Comparison of ENCODE assay signal across 8 mouse cellular contexts in genomic region chr9:70140340-70140739, GRCm38 (mm10). TPM values are rescaled to one million over a fixed set of nuclear protein-coding genes. Genes with fewer than 3 reads are reported as not detected.
A peak's percentile ranks its signal among the peaks of the same experiment; 100 is the strongest.
DNase-seq lines count a peak whose midpoint lies in the region; ATAC-seq lines count a peak whose summit lies in the region.

No protein-coding gene starts in this region.

- no peak for ATAC-seq in hindbrain, embryonic 16.5 days
- no peak for ATAC-seq in midbrain, embryonic 13.5 days

- peak overlapping the region; percentile 80 for H3K4me2 ChIP-seq in hindbrain, embryonic 16.5 days (ENCODE audit: low read length)
- peak overlapping the region; percentile 90 for H3K4me2 ChIP-seq in midbrain, embryonic 13.5 days (replicated peaks)

- peak; percentile 7 for DNase-seq in kidney, adult 11 months
- no peak for DNase-seq in kidney, postnatal 4 days
- DNase-seq in brain, adult 2 months (ENCODE audit: low read depth, low spot score) = peak; percentile 67
- no peak for DNase-seq in thymus, postnatal 14 days
- no peak for DNase-seq in ovary, postnatal 14 days (ENCODE audit: low spot score)
- no peak for DNase-seq in testis, postnatal 10 days (ENCODE audit: low spot score)

- H3K4me1 ChIP-seq in hindbrain, embryonic 16.5 days (ENCODE audit: control insufficient read depth, insufficient read depth, low read depth, low read length) = peaks cover 10% of the 10 kb centered on the region
- H3K4me1 ChIP-seq in midbrain, embryonic 13.5 days (replicated peaks) = peaks cover 17% of the 10 kb centered on the region

- H3K36me3 ChIP-seq in hindbrain, embryonic 16.5 days (ENCODE audit: control insufficient read depth, insufficient read depth, low read length) = no peaks in the 10 kb centered on the region
- H3K36me3 ChIP-seq in midbrain, embryonic 13.5 days = no peaks in the 10 kb centered on the region

- peak overlapping the region; percentile 78; the same call in 1 of the 2 replicates for H3K27ac ChIP-seq in hindbrain, embryonic 16.5 days (ENCODE audit: low read depth, low read length)
- no peak overlapping the region for H3K27ac ChIP-seq in midbrain, embryonic 13.5 days

- H3K9me3 ChIP-seq in hindbrain, embryonic 16.5 days (ENCODE audit: control insufficient read depth, low read length) = no peaks in the 10 kb centered on the region
- H3K9me3 ChIP-seq in midbrain, embryonic 13.5 days = no peaks in the 10 kb centered on the region

- H3K4me3 ChIP-seq in hindbrain, embryonic 16.5 days (ENCODE audit: low read length) = peak overlapping the region; percentile 77
- peak overlapping the region; percentile 66 for H3K4me3 ChIP-seq in midbrain, embryonic 13.5 days (replicated peaks)

- H3K9ac ChIP-seq in hindbrain, embryonic 16.5 days (ENCODE audit: low read depth, low read length) = peak overlapping the region; percentile 82; the same call in 1 of the 2 replicates
- peak overlapping the region; percentile 69; the same call in 1 of the 2 replicates for H3K9ac ChIP-seq in midbrain, embryonic 13.5 days (replicated peaks)

- H3K27me3 ChIP-seq in hindbrain, embryonic 16.5 days (replicated peaks; ENCODE audit: control insufficient read depth, insufficient read depth, low read length) = no peaks in the 10 kb centered on the region
- peaks cover 19% of the 10 kb centered on the region for H3K27me3 ChIP-seq in midbrain, embryonic 13.5 days

- WGBS in hindbrain, embryonic 16.5 days = 51% methylated on average over 4 of the region's 4 CpGs
- 48% methylated on average over 4 of the region's 4 CpGs for WGBS in midbrain, embryonic 13.5 days

RNA-seq across cellular contexts. Expression of gene Fam81a, which starts 2.0 kb away (rescaled TPM):
- polyA plus RNA-seq in hindbrain, embryonic 16.5 days (2015; fragmentation: Nextera tagmentation; extraction: Ambion mirVana) = 13.6 and 16.3 TPM in 2 replicates
- 4.0 and 5.1 TPM in 2 replicates for polyA plus RNA-seq in midbrain, embryonic 13.5 days (2015; fragmentation: Nextera tagmentation; extraction: Ambion mirVana)

Comparison
In these comparisons a context has a peak if more than half of its experiments do, and no peak if none do; other contexts are left out.
1. DNase-seq: peak in kidney, adult 11 months (single experiment) and brain, adult 2 months (single experiment); none in kidney, postnatal 4 days (0 of 2), thymus, postnatal 14 days (single experiment), ovary, postnatal 14 days (single experiment) and testis, postnatal 10 days (single experiment).